In genomic region chr9:106886828-106887702, GRCm38 (mm10) we compare ENCODE assay signal across 8 mouse cellular contexts. TPM values are rescaled to one million over a fixed set of nuclear protein-coding genes. Genes with fewer than 3 reads are reported as not detected.
DNase-seq lines count a peak whose midpoint lies in the region; ATAC-seq lines count a peak whose summit lies in the region.

TSS of gene Rbm15b (minus strand) at chr9:106887428.

- H3K27me3 ChIP-seq in intestine, embryonic 14.5 days (replicated peaks; ENCODE audit: control insufficient read depth, insufficient read depth, low read length) = no peaks in the 10 kb centered on the region

- DNase-seq in adrenal gland, adult 18-20 months (ENCODE audit: low spot score in 2 of 2) = peak; percentile 96
- DNase-seq in embryo, embryonic 11 days = peak; percentile 100
- peak; percentile 98 for DNase-seq in gastrocnemius, postnatal 25 days
- peak; percentile 96 for DNase-seq in intestine, embryonic 14.5 days (ENCODE audit: low spot score)
- peak; percentile 99 for DNase-seq in left cerebral cortex, postnatal 14 days (ENCODE audit: low spot score in 2 of 2)
- DNase-seq in mesoderm, embryonic 11.5 days (ENCODE audit: low read depth, low spot score) = peak; percentile 98
- peak; percentile 98 to 99 for DNase-seq in right cerebral cortex, postnatal 36 days (ENCODE audit: low spot score in 2 of 2)
- peak; percentile 98 for DNase-seq in yolk sac, embryonic 10.5 days (ENCODE audit: low spot score)

- H3K9ac ChIP-seq in intestine, embryonic 14.5 days (ENCODE audit: low read length) = peak within 1 kb of the TSS; percentile 96

- peak within 1 kb of the TSS; percentile 85 for H3K27ac ChIP-seq in intestine, embryonic 14.5 days (ENCODE audit: low read depth)

- intact Hi-C loops in left cerebral cortex, postnatal 14 days (cut with DNase I) = loop anchor here (5.0 kb wide), 1 partner anchor 210 kb away; no protein-coding TSS in a partner anchor

- peaks cover 55% of the 10 kb centered on the region for H3K36me3 ChIP-seq in intestine, embryonic 14.5 days (ENCODE audit: control insufficient read depth, insufficient read depth, low read length)

- ATAC-seq in intestine, embryonic 14.5 days (replicated peaks; ENCODE audit: low FRiP score, low TSS enrichment, low read depth) = peak; percentile 73

- H3K4me3 ChIP-seq in intestine, embryonic 14.5 days (ENCODE audit: low read depth, low read length) = peak within 1 kb of the TSS; percentile 87

- no peaks in the 10 kb centered on the region for H3K9me3 ChIP-seq in intestine, embryonic 14.5 days (ENCODE audit: control insufficient read depth, low read length)

- H3K4me2 ChIP-seq in intestine, embryonic 14.5 days (ENCODE audit: low read length) = peak within 1 kb of the TSS; percentile 98

- peaks cover 40% of the 10 kb centered on the region for H3K4me1 ChIP-seq in intestine, embryonic 14.5 days (replicated peaks; ENCODE audit: control insufficient read depth, insufficient read depth, low read length)

- 3% methylated on average over 85 of the region's 101 CpGs for WGBS in intestine, embryonic 14.5 days

RNA-seq across cellular contexts. Expression of gene Rbm15b, which starts in this region (rescaled TPM):
- 10 to 100 TPM; 24.0 to 26.6 TPM for total RNA-seq in adrenal gland, adult 18-20 months (2021)
- 1 to 10 TPM; 6.2 to 6.3 TPM for total RNA-seq in gastrocnemius, postnatal 25 days (2021)
- polyA plus RNA-seq in intestine, embryonic 14.5 days (2014; fragmentation: Nextera tagmentation; extraction: Ambion mirVana) = 14.8 and 16.1 TPM in 2 replicates
- 10 to 100 TPM; 50.2 to 55.7 TPM for total RNA-seq in left cerebral cortex, postnatal 14 days (2021)

Comparison
In these comparisons a context has a peak if more than half of its experiments do, and no peak if none do; other contexts are left out.
1. Peak in every context shown above with its lines: DNase-seq, ATAC-seq, H3K4me3 ChIP-seq and H3K27ac ChIP-seq.